Mouse (Mus musculus) CH12.LX (cell line): ENCODE results near the gene Mapk8ip1. TPM values are rescaled to one million over a fixed set of nuclear protein-coding genes. Genes with fewer than 3 reads are reported as not detected.

ENCODE experiments used
- DNase-seq: peaks from one replicate; pipeline ENCODE4 v3.0.0-alpha.2; 2013; ENCODE audit errors: extremely low read depth
- H3K27ac ChIP-seq: 2 replicates; pipeline ENCODE4 v1.5.1; 2012; ENCODE audit warnings: low read depth, mild to moderate bottlenecking, control low read depth, moderate library complexity; ENCODE audit not compliant: insufficient read depth
- H3K27me3 ChIP-seq: replicated peaks from 2 replicates; pipeline ENCODE3; 2012; ENCODE audit warnings: inconsistent platforms
- H3K36me3 ChIP-seq, 2 experiments: replicated peaks in 1 of 2; 2 replicates each; pipeline versions ENCODE3 to v1.6.1; 2012; ENCODE audit warnings: inconsistent platforms in 1 of 2, low read length in 1 of 2, mild to moderate bottlenecking in 1 of 2, mixed read lengths in 1 of 2, moderate library complexity in 1 of 2; ENCODE audit not compliant: control insufficient read depth in 1 of 2, insufficient read depth in 1 of 2
- H3K4me1 ChIP-seq, 2 experiments: 2 replicates each; pipeline ENCODE4 v1.6.1; 2012; ENCODE audit warnings: inconsistent platforms in 1 of 2, moderate library complexity in 1 of 2; ENCODE audit not compliant: insufficient read depth in 2 of 2, control insufficient read depth in 1 of 2
- H3K4me2 ChIP-seq: 2 replicates; pipeline ENCODE4 v1.6.1; 2012; ENCODE audit warnings: low read depth, mild to moderate bottlenecking, control low read depth; ENCODE audit not compliant: poor library complexity, insufficient read depth, severe bottlenecking
- H3K4me3 ChIP-seq, 3 experiments: fragments of 150-350 bp in 1 of 3; sonication (generic) in 1 of 3; replicated peaks in 1 of 3; 2 replicates each; pipeline versions ENCODE3 to v1.5.1; 2011 to 2012; ENCODE audit warnings: low read depth in 2 of 3, low read length in 2 of 3, mild to moderate bottlenecking in 2 of 3, moderate library complexity in 2 of 3, control low read depth in 1 of 3, improper control_type of control experiment in 1 of 3, inconsistent platforms in 1 of 3, mixed read lengths in 1 of 3; ENCODE audit not compliant: poor library complexity in 1 of 3
- H3K79me2 ChIP-seq: replicated peaks from 2 replicates; pipeline ENCODE4 v1.6.1; 2012; ENCODE audit warnings: mild to moderate bottlenecking, moderate library complexity; ENCODE audit not compliant: control insufficient read depth, poor library complexity, insufficient read depth, severe bottlenecking; ENCODE audit errors: extremely low read depth
- H3K9ac ChIP-seq: 2 replicates; pipeline ENCODE4 v1.6.1; 2012; ENCODE audit warnings: low read depth, mild to moderate bottlenecking, control low read depth, moderate library complexity; ENCODE audit not compliant: insufficient read depth
- H3K9me3 ChIP-seq: replicated peaks from 2 replicates; pipeline ENCODE3; 2012; ENCODE audit warnings: low read length, inconsistent platforms, mixed read lengths
- E2F4 ChIP-seq: IDR thresholded peaks from 2 replicates; pipeline ENCODE4 v1.6.1; 2011; ENCODE audit warnings: low read depth, low read length, improper control_type of control experiment; ENCODE audit not compliant: insufficient replicate concordance
- ELF1 ChIP-seq: IDR thresholded peaks from 2 replicates; pipeline ENCODE4 v1.6.1; 2014; ENCODE audit warnings: low read depth, mild to moderate bottlenecking, inconsistent platforms, low read length, improper control_type of control experiment
- EP300 ChIP-seq: IDR thresholded peaks from 2 replicates; pipeline ENCODE4 v1.6.1; 2011; ENCODE audit warnings: low read length, improper control_type of control experiment
- GABPA ChIP-seq: IDR thresholded peaks from 2 replicates; pipeline ENCODE4 v1.6.1; 2012; ENCODE audit warnings: low read depth, low read length, improper control_type of control experiment, inconsistent platforms; ENCODE audit not compliant: insufficient replicate concordance
- HCFC1 ChIP-seq: IDR thresholded peaks from 2 replicates; pipeline ENCODE4 v1.6.1; 2012; ENCODE audit warnings: low read depth, mild to moderate bottlenecking, inconsistent platforms, low read length, improper control_type of control experiment
- IRF4 ChIP-seq: IDR thresholded peaks from 2 replicates; pipeline ENCODE4 v1.6.1; 2014; ENCODE audit warnings: low read depth, mild to moderate bottlenecking, inconsistent platforms, low read length, improper control_type of control experiment
- JUN ChIP-seq: IDR thresholded peaks from 2 replicates; pipeline ENCODE4 v1.6.1; 2011; ENCODE audit warnings: low read depth, mild to moderate bottlenecking, low read length, improper control_type of control experiment, moderate library complexity; ENCODE audit not compliant: insufficient read depth
- KAT2A ChIP-seq: IDR thresholded peaks from 2 replicates; pipeline ENCODE4 v1.6.1; 2012; ENCODE audit warnings: low read length, improper control_type of control experiment, inconsistent platforms; ENCODE audit not compliant: insufficient replicate concordance
- MAFK ChIP-seq: IDR thresholded peaks from 2 replicates; pipeline ENCODE4 v1.6.1; 2011; ENCODE audit warnings: low read length, improper control_type of control experiment; ENCODE audit not compliant: insufficient replicate concordance
- MAZ ChIP-seq: IDR thresholded peaks from 2 replicates; pipeline ENCODE4 v1.6.1; 2012; ENCODE audit warnings: low read depth, mild to moderate bottlenecking, inconsistent platforms, low read length, improper control_type of control experiment, moderate library complexity
- MEF2A ChIP-seq: IDR thresholded peaks from 2 replicates; pipeline ENCODE4 v1.6.1; 2014; ENCODE audit warnings: low read depth, mild to moderate bottlenecking, inconsistent platforms, low read length, improper control_type of control experiment, borderline replicate concordance
- MXI1 ChIP-seq: IDR thresholded peaks from 2 replicates; pipeline ENCODE4 v1.6.1; 2011; ENCODE audit warnings: mild to moderate bottlenecking, low read depth, low read length, improper control_type of control experiment
- NRF1 ChIP-seq: IDR thresholded peaks from 2 replicates; pipeline ENCODE4 v1.6.1; 2014; ENCODE audit warnings: low read depth, mild to moderate bottlenecking, inconsistent platforms, low read length, improper control_type of control experiment, moderate library complexity
- POLR2A ChIP-seq: IDR thresholded peaks from 2 replicates; pipeline ENCODE4 v1.6.1; 2011; ENCODE audit warnings: low read depth, mild to moderate bottlenecking, improper control_type of control experiment, low read length
- RAD21 ChIP-seq: IDR thresholded peaks from 2 replicates; pipeline ENCODE4 v1.6.1; 2011; ENCODE audit warnings: low read depth, mild to moderate bottlenecking, low read length, improper control_type of control experiment, moderate library complexity
- TCF12 ChIP-seq: IDR thresholded peaks from 2 replicates; pipeline ENCODE4 v1.6.1; 2014; ENCODE audit warnings: low read depth, mild to moderate bottlenecking, inconsistent platforms, low read length, improper control_type of control experiment
- UBTF ChIP-seq: IDR thresholded peaks from 2 replicates; pipeline ENCODE4 v1.6.1; 2012; ENCODE audit warnings: low read depth, mild to moderate bottlenecking, inconsistent platforms, low read length, improper control_type of control experiment, moderate library complexity
- USF1 ChIP-seq: IDR thresholded peaks from 2 replicates; pipeline ENCODE4 v1.6.1; 2014; ENCODE audit warnings: low read depth, mild to moderate bottlenecking, inconsistent platforms, low read length, improper control_type of control experiment
- ZC3H11A ChIP-seq: IDR thresholded peaks from 2 replicates; pipeline ENCODE4 v1.6.1; 2012; ENCODE audit warnings: low read depth, mild to moderate bottlenecking, inconsistent platforms, low read length, improper control_type of control experiment
- ZKSCAN1 ChIP-seq: IDR thresholded peaks from 2 replicates; pipeline ENCODE4 v1.6.1; 2012; ENCODE audit warnings: low read depth, inconsistent platforms, low read length, improper control_type of control experiment, borderline replicate concordance
- ZMIZ1 ChIP-seq: IDR thresholded peaks from 2 replicates; pipeline ENCODE4 v1.6.1; 2012; ENCODE audit warnings: low read depth, mild to moderate bottlenecking, inconsistent platforms, low read length, improper control_type of control experiment
- dilution Hi-C: fragments of 300-500 bp; cut with MboI; formaldehyde crosslinking; loops from 2 replicates; pipeline ENCODE4 v1.14.3; 2020; ENCODE audit warnings: low sequenced_read_pairs; ENCODE audit not compliant: extremely low pct_unique_long_range_greater_than_20kb, extremely low pct_ligation_motif_present
- in situ Hi-C: fragments of 300-500 bp; cut with MboI; formaldehyde crosslinking; loops from 3 replicates; pipeline ENCODE4 v1.14.3; 2019; ENCODE audit warnings: low sequenced_read_pairs, low pct_ligation_motif_present, low pct_unique_long_range_greater_than_20kb, mixed read lengths
- polyA plus RNA-seq: library from polyadenylated mRNA; unstranded; fragments of >175 nt; gene quantifications from 2 replicates; pipeline ENCODE4 v1.2.1, GENCODE M21; 2012; ENCODE audit warnings: low read depth; ENCODE audit not compliant: insufficient read length
- total RNA-seq, 2 experiments: library from RNA; depleted of rRNA; stranded (reverse); fragments of 300-350 nt in 1 of 2; fragments of >200 nt in 1 of 2; gene quantifications; 2 replicates each; pipeline ENCODE4 v1.2.3; 2012 to 2014

Gene Mapk8ip1
- total and polyA plus RNA-seq, 3 experiments, result 5.4 to 13.0 (median 5.5) TPM

DNA sequence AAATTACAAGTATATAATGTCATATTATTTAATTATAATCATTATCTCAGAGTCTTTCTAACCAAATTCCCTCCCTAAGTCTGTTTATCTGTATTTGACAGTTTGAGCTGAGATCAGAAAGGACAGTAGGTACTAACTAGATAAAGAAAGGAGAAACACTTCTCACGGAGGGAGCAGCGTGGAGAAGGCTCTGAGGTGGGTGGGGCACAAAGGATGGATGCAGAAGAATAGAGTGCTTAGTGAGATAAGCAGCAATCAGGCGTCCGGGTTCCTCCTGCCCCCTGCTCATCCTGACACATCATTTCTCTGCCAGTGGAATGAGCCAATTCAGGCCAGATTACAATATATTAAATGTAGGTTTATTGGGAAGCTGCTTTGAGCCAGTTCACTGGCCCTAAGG, 43.3 kb upstream of the Mapk8ip1 start:
- no peak overlapping the region for H3K4me3 ChIP-seq
- no peak overlapping the region for H3K27ac ChIP-seq
- H3K4me2 ChIP-seq, result no peak overlapping the region
- H3K4me1 ChIP-seq, result peaks cover 3 to 4% of the 10 kb centered on the region in 2 experiments; a peak in 1 of 4 replicates
- dilution Hi-C loops, result no loop called here
- no peak overlapping the region for H3K9ac ChIP-seq
- no peaks in the 10 kb centered on the region for H3K36me3 ChIP-seq
- no peaks in the 10 kb centered on the region for H3K79me2 ChIP-seq
- H3K27me3 ChIP-seq, result peaks cover 14% of the 10 kb centered on the region
- TF ChIP-seq MAZ (no peak), ZC3H11A (no peak), IRF4 (no peak), MXI1 (no peak), NRF1 (no peak), UBTF (no peak), POLR2A (no peak), MEF2A (no peak), ELF1 (no peak), GABPA (no peak), RAD21 (no peak), USF1 (no peak), TCF12 (no peak), HCFC1 (no peak), ZKSCAN1 (no peak), ZMIZ1 (no peak), MAFK (no peak), E2F4 (no peak), EP300 (no peak)
- no peaks in the 10 kb centered on the region for H3K9me3 ChIP-seq
- DNase-seq, result no peak
- in situ Hi-C loops, result loop anchor here (10.0 kb wide), 1 partner anchor 390 kb away; no protein-coding TSS in a partner anchor

GRCm38 (mm10) chr2:92443313-92443712, 42.2 kb upstream of the Mapk8ip1 start:
- Histone ChIP-seq H3K4me3 (no peak overlapping the region), H3K9me3 (no peaks in the 10 kb centered on the region), H3K27ac (no peak overlapping the region), H3K79me2 (no peaks in the 10 kb centered on the region), H3K27me3 (peaks cover 14% of the 10 kb centered on the region), H3K4me2 (no peak overlapping the region), H3K36me3 (no peaks in the 10 kb centered on the region), H3K4me1 (peaks cover 3 to 4% of the 10 kb centered on the region in 2 experiments; a peak in 1 of 4 replicates), H3K9ac (no peak overlapping the region)
- in situ Hi-C loops, result loop anchor here (10.0 kb wide), 1 partner anchor 389 kb away; no protein-coding TSS in a partner anchor
- dilution Hi-C loops, result no loop called here
- no peak for DNase-seq
- no peak for TF ChIP-seq ZKSCAN1
- TF ChIP-seq POLR2A, result no peak
- TF ChIP-seq KAT2A, result no peak
- TF ChIP-seq JUN, result no peak
- no peak for TF ChIP-seq E2F4
- no peak for TF ChIP-seq UBTF
